Mouse (Mus musculus) intestine, postnatal 0 days (tissue): ENCODE results near the gene Dhdh. TPM values are rescaled to one million over a fixed set of nuclear protein-coding genes. Genes with fewer than 3 reads are reported as not detected.

Experiments used
- ATAC-seq: fragments of 200-750 bp; cut with Nextera tagmentation; 2 replicates; pipeline ENCODE4 v1.8.0; 2017; ENCODE audit warnings: mild to moderate bottlenecking, moderate TSS enrichment, moderate library complexity
- H3K27ac ChIP-seq: fragments of 300-500 bp; sonication (generic); 2 replicates; pipeline ENCODE4 v1.5.1; 2014; ENCODE audit warnings: mild to moderate bottlenecking, low read depth, low read length, moderate library complexity
- H3K27me3 ChIP-seq: fragments of 300-500 bp; sonication (generic); replicated peaks from 2 replicates; pipeline ENCODE4 v1.6.1; 2014; ENCODE audit warnings: low read length, mixed read lengths; ENCODE audit not compliant: control insufficient read depth, insufficient read depth
- H3K36me3 ChIP-seq: fragments of 300-500 bp; sonication (generic); 2 replicates; pipeline ENCODE4 v1.6.1; 2014; ENCODE audit warnings: mild to moderate bottlenecking, moderate library complexity; ENCODE audit not compliant: control insufficient read depth, insufficient read depth
- H3K4me1 ChIP-seq: fragments of 300-500 bp; sonication (generic); replicated peaks from 2 replicates; pipeline ENCODE4 v1.6.1; 2014; ENCODE audit warnings: antibody characterized with exemption, low read length, mixed read lengths; ENCODE audit not compliant: control insufficient read depth, insufficient read depth
- H3K4me2 ChIP-seq: fragments of 300-500 bp; sonication (generic); replicated peaks from 2 replicates; pipeline ENCODE4 v1.6.1; 2014; ENCODE audit warnings: low read depth, mild to moderate bottlenecking, moderate library complexity
- H3K4me3 ChIP-seq: fragments of 300-500 bp; sonication (generic); 2 replicates; pipeline ENCODE4 v1.5.1; 2014; ENCODE audit warnings: low read depth, low read length
- H3K9ac ChIP-seq: fragments of 300-500 bp; sonication (generic); 2 replicates; pipeline ENCODE4 v1.6.1; 2014; ENCODE audit warnings: mild to moderate bottlenecking, low read depth, low read length
- H3K9me3 ChIP-seq: fragments of 300-500 bp; sonication (generic); 2 replicates; pipeline ENCODE4 v1.6.1; 2016; ENCODE audit warnings: mixed run types; ENCODE audit not compliant: control insufficient read depth
- CTCF ChIP-seq: sonication (generic); IDR thresholded peaks from 2 replicates; pipeline ENCODE4 v1.5.1; 2016; ENCODE audit warnings: low read depth, mild to moderate bottlenecking, control low read depth, antibody characterized with exemption, moderate library complexity
- WGBS: fragments of 180-500 bp; shearing (Covaris S2); extraction: QIAGEN DNeasy Blood & Tissue Kit; methylation state at CpG from one replicate; pipeline ENCODE4 v1.1.7; 2014; 5-methylcytosine and 5-hydroxymethylcytosine counted together
- polyA plus RNA-seq: library from polyadenylated mRNA; unstranded; fragments of >200 nt; fragmentation: Nextera tagmentation; extraction: Ambion mirVana; gene quantifications from 2 replicates; pipeline ENCODE4 v1.2.1, GENCODE M21; 2015

The Dhdh gene
- polyA plus RNA-seq, 1 experiment from 2014 or later: 1.1 TPM

- H3K4me1 ChIP-seq: 0 out of 2 replicates have a peak, but pooled peaks cover 2% of the 10 kb centered on the region
- no peaks in the 10 kb centered on the region for H3K36me3 ChIP-seq
- no peak for ATAC-seq
- no peaks in the 10 kb centered on the region for H3K27me3 ChIP-seq
- no peak overlapping the region for H3K27ac ChIP-seq
- no peak overlapping the region for H3K4me2 ChIP-seq
- no peak overlapping the region for H3K9ac ChIP-seq
- H3K4me3 ChIP-seq: no peak overlapping the region
- H3K9me3 ChIP-seq: no peaks in the 10 kb centered on the region
- TF ChIP-seq CTCF: peak; percentile 89
- WGBS: 6% methylated on average over 3 of the region's 3 CpGs
These were observed 17.7 kb downstream of the Dhdh start for GRCm38 (mm10) chr7:45470869-45471268.

- Histone ChIP-seq H3K36me3 (peaks cover 21% of the 10 kb centered on the region), H3K9ac (peak overlapping the region; percentile 73), H3K27me3 (no peaks in the 10 kb centered on the region), H3K27ac (no peak overlapping the region), H3K4me2 (peak overlapping the region; percentile 93), H3K9me3 (no peaks in the 10 kb centered on the region), H3K4me1 (0 out of 2 replicates have a peak, but pooled peaks cover 4% of the 10 kb centered on the region), H3K4me3 (peak overlapping the region; percentile 87)
- no peak for TF ChIP-seq CTCF
- 29% methylated on average over 7 of the region's 7 CpGs for WGBS
- ATAC-seq: peak; percentile 20
These were observed 21.4 kb downstream of the Dhdh start for GRCm38 (mm10) chr7:45467090-45467670.

- H3K9me3 ChIP-seq: no peaks in the 10 kb centered on the region
- peak; percentile 73 for ATAC-seq
- peak within 1 kb of the TSS; percentile 93 for H3K4me2 ChIP-seq
- TF ChIP-seq CTCF: 0 out of 2 replicates have a peak, but pooled peaks have one; percentile 12
- H3K27me3 ChIP-seq: no peaks in the 10 kb centered on the region
- H3K4me3 ChIP-seq: peak within 1 kb of the TSS; percentile 87
- peaks cover 21% of the 10 kb centered on the region for H3K36me3 ChIP-seq
- peak within 1 kb of the TSS; percentile 37 for H3K27ac ChIP-seq
- peak within 1 kb of the TSS; percentile 73 for H3K9ac ChIP-seq
- WGBS: under 1% methylated on average over 58 of the region's 58 CpGs
- H3K4me1 ChIP-seq: 0 out of 2 replicates have a peak, but pooled peaks cover 8% of the 10 kb centered on the region
These were observed 22.1 kb downstream of the Dhdh start, which contains the start of gene Bax for GRCm38 (mm10) chr7:45466283-45467089. Gene Bax, minus strand, starts transcription at chr7:45466898.

- Histone ChIP-seq H3K4me3 (peak overlapping the region; percentile 87), H3K9me3 (no peaks in the 10 kb centered on the region), H3K27ac (0 out of 2 replicates have a peak overlapping the region, but pooled peaks have one; percentile 37), H3K9ac (peak overlapping the region; percentile 73), H3K4me1 (0 out of 2 replicates have a peak, but pooled peaks cover 9% of the 10 kb centered on the region), H3K4me2 (peak overlapping the region; percentile 93), H3K27me3 (no peaks in the 10 kb centered on the region), H3K36me3 (peaks cover 21% of the 10 kb centered on the region)
- TF ChIP-seq CTCF: peak; percentile 58
- no peak for ATAC-seq
- 71% methylated on average over 9 of the region's 9 CpGs for WGBS
These were observed 23.1 kb downstream of the Dhdh start for GRCm38 (mm10) chr7:45465549-45465948.

- Histone ChIP-seq H3K9ac (no peak overlapping the region), H3K27ac (no peak overlapping the region), H3K4me3 (no peak overlapping the region), H3K4me1 (0 out of 2 replicates have a peak, but pooled peaks cover 13% of the 10 kb centered on the region), H3K36me3 (peaks cover 21% of the 10 kb centered on the region), H3K9me3 (no peaks in the 10 kb centered on the region), H3K4me2 (peak overlapping the region; percentile 93; the same call in 1 of the 2 replicates), H3K27me3 (no peaks in the 10 kb centered on the region)
- no peak for ATAC-seq
- no peak for TF ChIP-seq CTCF
- WGBS: 88% methylated on average over 12 of the region's 12 CpGs
These were observed 23.5 kb downstream of the Dhdh start for GRCm38 (mm10) chr7:45465112-45465511.
